Mouse (Mus musculus): ENCODE data around the gene Hist1h4k. TPM values are rescaled to one million over a fixed set of nuclear protein-coding genes. Genes with fewer than 3 reads are reported as not detected.
A peak's percentile ranks its signal among the peaks of the same experiment; 100 is the strongest.
"Not testable (repeated sequence)": the region's sequence is repeated elsewhere in the genome, so short reads cannot be mapped to it uniquely, and the experiment has no call there.

Hist1h4k gene
- polyA plus RNA-seq, 1 experiment from 2014 or later = 2.7 TPM

DNA sequence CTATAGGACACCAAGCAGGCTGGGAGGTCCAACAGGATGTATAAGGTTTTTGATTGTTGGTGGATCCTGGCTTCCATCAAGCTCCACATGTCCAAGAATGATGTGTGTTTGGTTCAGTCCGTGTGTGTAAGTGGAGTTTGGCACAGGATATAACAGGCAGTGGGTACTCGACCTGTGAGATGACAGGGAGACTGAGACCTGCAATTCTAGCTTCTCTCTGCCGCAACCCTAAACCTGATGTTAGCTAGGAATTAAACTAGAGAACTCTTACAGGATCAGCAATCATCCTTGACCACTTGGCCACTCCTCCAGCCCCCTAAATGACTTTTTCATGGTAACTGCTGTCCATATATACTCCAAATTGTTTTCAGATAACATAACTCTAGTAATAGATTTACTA, 2.1 kb upstream of the Hist1h4k start:
- Histone ChIP-seq H3K9me3 (no peaks in the 10 kb centered on the region), H3K9ac (no peak overlapping the region), H3K4me1 (replicated peaks) (peaks cover 34% of the 10 kb centered on the region), H3K4me3 (no peak overlapping the region), H3K36me3 (no peaks in the 10 kb centered on the region), H3K27me3 (no peaks in the 10 kb centered on the region), H3K27ac (0 out of 2 replicates have a peak overlapping the region, but pooled peaks have one; percentile 48), H3K4me2 (0 out of 2 replicates have a peak overlapping the region, but pooled peaks have one; percentile 76)
- ATAC-seq (ENCODE audit: low FRiP score) = no peak
- 51% methylated on average over 3 of the region's 3 CpGs for WGBS

DNA sequence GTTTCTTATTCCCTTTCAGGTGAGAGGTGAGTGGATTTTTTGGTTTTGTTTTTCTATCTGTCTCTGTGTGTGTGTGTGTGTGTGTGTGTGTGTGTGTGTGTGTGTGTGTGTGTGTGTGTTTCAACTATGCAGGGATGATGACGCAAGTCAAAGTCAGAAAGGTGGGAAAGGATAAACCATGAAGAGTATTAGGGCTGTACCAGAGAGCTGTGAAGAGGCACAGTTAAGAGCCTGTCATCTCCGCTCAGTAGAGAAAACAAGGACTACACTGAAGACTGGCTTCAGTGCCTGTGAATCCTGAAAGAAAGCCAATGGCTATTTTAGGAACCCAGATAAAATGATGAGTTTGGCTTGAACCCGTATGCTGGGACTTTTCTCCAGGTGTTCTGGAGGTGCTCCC, 1.5 kb upstream of the Hist1h4k start:
- Histone ChIP-seq H3K27me3 (no peaks in the 10 kb centered on the region), H3K9ac (no peak overlapping the region), H3K4me2 (no peak overlapping the region), H3K27ac (no peak overlapping the region), H3K4me1 (replicated peaks) (peaks cover 37% of the 10 kb centered on the region), H3K9me3 (no peaks in the 10 kb centered on the region), H3K36me3 (no peaks in the 10 kb centered on the region), H3K4me3 (no peak overlapping the region)
- 82% methylated on average over 3 of the region's 3 CpGs for WGBS
- ATAC-seq (ENCODE audit: low FRiP score) = no peak

GRCm38 (mm10) chr13:21751417-21751816, 1.1 kb upstream of the Hist1h4k start:
- H3K9me3 ChIP-seq = no peaks in the 10 kb centered on the region
- no peaks in the 10 kb centered on the region for H3K36me3 ChIP-seq
- no peaks in the 10 kb centered on the region for H3K27me3 ChIP-seq
- no peak overlapping the region for H3K4me3 ChIP-seq
- H3K27ac ChIP-seq = no peak overlapping the region
- ATAC-seq (ENCODE audit: low FRiP score) = no peak
- no peak overlapping the region for H3K9ac ChIP-seq
- peaks cover 37% of the 10 kb centered on the region for H3K4me1 ChIP-seq (replicated peaks)
- H3K4me2 ChIP-seq = no peak overlapping the region

GRCm38 (mm10) chr13:21749387-21750158, 732 bp downstream of the Hist1h4k start:
- peak overlapping the region; percentile 84 for H3K4me2 ChIP-seq

DNA sequence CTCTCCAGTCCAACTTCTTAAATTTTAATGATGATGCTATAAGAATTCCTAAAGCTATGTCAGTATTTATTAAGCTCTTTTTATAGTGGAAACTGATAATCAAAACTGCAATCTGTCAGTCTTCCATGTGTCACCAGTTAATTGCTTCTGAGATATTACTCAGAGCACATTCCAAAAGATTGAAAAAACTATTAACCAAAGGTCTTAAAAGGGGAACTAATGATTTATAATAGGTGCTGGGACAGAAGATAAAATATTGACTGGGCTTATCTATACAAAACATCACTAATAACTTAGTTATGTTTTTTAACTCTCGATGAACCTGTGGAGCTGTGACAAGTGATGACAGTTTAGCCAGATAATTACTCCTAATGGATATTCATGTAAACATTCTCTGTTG, 5.3 kb downstream of the Hist1h4k start:
- Histone ChIP-seq H3K4me1 (replicated peaks) (peaks cover 20% of the 10 kb centered on the region), H3K4me2 (no peak overlapping the region), H3K9me3 (no peaks in the 10 kb centered on the region), H3K27ac (no peak overlapping the region), H3K27me3 (no peaks in the 10 kb centered on the region), H3K9ac (no peak overlapping the region), H3K4me3 (no peak overlapping the region), H3K36me3 (no peaks in the 10 kb centered on the region)
- ATAC-seq (ENCODE audit: low FRiP score) = no peak
- whole genome bisulfite sequencing = 98% methylated on average over 1 of the region's 1 CpGs

More at GRCm38 (mm10) chr13:21749387-21750158, 732 bp downstream of the Hist1h4k start:
- Histone ChIP-seq H3K36me3 (no peaks in the 10 kb centered on the region), H3K9ac (peak overlapping the region; percentile 79), H3K4me1 (replicated peaks) (peaks cover 34% of the 10 kb centered on the region), H3K9me3 (no peaks in the 10 kb centered on the region), H3K27ac (peak overlapping the region; percentile 93), H3K4me3 (peak overlapping the region; percentile 57), H3K27me3 (no peaks in the 10 kb centered on the region)
- ATAC-seq (ENCODE audit: low FRiP score) = no peak
- 5% methylated on average over 5 of the region's 5 CpGs for WGBS

DNA sequence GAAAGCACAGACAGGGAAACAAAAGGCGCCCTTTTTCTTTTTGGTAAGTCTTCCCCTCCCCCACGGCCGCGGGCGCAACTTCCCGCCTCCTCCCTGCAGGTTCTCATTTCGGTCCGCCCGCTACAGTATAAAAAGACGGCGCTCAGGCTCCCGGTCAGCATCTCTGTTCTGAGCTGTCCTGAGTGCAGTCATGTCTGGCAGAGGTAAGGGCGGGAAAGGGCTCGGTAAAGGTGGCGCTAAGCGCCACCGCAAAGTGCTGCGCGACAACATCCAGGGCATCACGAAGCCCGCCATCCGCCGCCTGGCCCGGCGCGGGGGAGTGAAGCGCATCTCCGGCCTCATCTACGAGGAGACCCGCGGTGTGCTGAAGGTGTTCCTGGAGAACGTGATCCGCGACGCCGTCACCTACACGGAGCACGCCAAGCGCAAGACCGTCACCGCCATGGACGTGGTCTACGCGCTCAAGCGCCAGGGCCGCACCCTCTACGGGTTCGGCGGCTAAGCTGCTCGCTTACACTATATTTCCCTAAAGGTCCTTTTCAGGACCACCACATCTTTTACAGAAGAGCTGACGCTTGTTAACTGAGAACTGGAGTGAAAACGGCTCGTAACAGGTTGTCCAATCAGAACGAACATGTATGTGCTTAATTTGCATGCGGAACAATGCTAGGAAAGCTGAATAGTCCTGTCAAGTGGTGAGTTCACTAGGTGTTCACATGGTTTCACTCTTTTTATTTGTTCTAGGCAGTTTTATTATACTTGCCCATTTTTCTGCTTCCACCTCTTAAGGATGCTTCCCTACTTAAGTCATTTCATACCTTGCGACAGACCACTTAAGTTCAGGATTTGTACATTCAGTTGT, 15.2 kb downstream of the Hist1h4k start, which contains the start of gene Hist1h4j:
Hist1h4j (plus strand) TSS at position 159 of the 862 bp plus-strand sequence.
- ATAC-seq (ENCODE audit: low FRiP score) = peak; percentile 89
- H3K27me3 ChIP-seq, H3K36me3 ChIP-seq, H3K9me3 ChIP-seq: not testable (repeated sequence)
- WGBS = under 1% methylated on average over 51 of the region's 56 CpGs
- H3K4me2 ChIP-seq = peak within 1 kb of the TSS; percentile 72
- H3K4me3 ChIP-seq = peak within 1 kb of the TSS; percentile 54
- H3K9ac ChIP-seq = peak within 1 kb of the TSS; percentile 79
- H3K4me1 ChIP-seq (replicated peaks) = peaks cover 16% of the 10 kb centered on the region
- peak within 1 kb of the TSS; percentile 97 for H3K27ac ChIP-seq

DNA sequence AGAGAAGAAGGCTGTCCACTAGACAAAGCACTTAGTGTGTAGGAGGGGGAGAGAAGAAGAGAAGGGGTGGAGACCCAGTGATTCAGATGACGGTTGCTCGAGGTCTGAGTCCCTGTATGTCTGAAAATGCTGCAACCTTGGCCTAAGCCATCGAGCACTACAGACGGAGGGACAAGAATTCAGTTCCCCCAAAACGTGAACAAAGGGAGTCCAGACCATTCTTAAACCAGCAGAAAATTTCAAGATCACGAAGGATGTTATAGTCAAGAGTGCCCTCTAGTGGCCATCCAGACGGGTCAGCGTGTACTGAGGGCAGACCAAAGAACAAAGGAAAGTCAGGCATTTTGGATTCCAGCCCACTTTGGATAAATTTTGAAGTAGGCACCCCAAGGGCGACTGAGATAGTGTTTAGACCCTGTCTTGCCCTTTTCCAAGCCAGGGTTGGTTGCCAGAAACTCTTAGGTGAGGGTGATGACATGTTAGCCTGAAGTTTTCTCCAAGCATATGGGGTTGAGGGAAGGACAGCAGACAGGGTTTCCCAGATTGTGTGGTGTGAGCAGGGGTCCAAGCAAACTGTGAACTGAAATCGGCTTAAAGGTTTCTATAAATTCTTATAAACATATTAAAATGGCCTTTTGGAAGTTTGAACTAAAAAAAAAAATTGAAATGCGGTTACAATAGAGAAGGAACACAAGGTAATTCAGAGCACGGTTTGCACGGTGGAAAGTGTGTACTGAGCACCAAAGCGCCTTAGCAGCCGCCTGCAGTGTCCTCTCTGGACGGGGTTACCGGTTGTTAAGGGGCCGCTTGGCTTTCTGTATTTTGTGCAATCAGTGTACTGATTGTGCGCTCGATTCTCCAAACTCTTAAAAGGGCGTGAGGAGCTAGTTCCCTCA, 16.0 kb downstream of the Hist1h4k start:
- WGBS = under 1% methylated on average over 21 of the region's 21 CpGs
- Histone ChIP-seq H3K4me3 (peak overlapping the region; percentile 54), H3K9ac (peak overlapping the region; percentile 79), H3K27ac (peak overlapping the region; percentile 97), H3K4me1 (replicated peaks) (peaks cover 16% of the 10 kb centered on the region), H3K4me2 (peak overlapping the region; percentile 72), H3K36me3 (0 out of 2 replicates have a peak, but pooled peaks cover 2% of the 10 kb centered on the region), H3K9me3 (no peaks in the 10 kb centered on the region), H3K27me3 (no peaks in the 10 kb centered on the region)
- ATAC-seq (ENCODE audit: low FRiP score) = peak; percentile 85

DNA sequence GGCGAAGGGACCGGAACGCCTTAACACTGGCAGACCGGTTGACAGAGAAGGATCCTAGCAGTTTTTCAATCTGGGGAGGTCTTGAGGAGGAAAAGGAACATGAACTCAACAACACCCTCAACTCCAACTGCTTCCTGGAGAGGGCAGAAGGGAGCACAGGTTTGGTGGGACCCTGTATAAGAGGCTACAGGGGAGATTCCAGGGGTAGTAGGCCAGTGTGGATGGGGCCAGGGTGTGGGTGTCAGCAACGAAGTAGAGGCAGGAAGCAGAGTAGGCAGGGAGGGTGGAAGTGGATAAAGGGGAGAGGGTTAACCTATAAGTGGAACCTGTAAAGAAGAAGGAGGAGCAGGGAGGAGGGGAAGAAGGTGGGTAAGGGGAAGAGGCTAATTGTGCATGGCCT, 16.8 kb downstream of the Hist1h4k start:
- 65% methylated on average over 5 of the region's 5 CpGs for WGBS
- H3K4me2 ChIP-seq = no peak overlapping the region
- peak; percentile 19 for ATAC-seq (ENCODE audit: low FRiP score)

GRCm38 (mm10) chr13:21729544-21729943, 20.8 kb downstream of the Hist1h4k start:
- Histone ChIP-seq H3K4me2 (no peak overlapping the region), H3K4me3 (no peak overlapping the region), H3K9me3 (no peaks in the 10 kb centered on the region), H3K36me3 (no peaks in the 10 kb centered on the region), H3K9ac (no peak overlapping the region), H3K27me3 (no peaks in the 10 kb centered on the region), H3K4me1 (replicated peaks) (peaks cover 12% of the 10 kb centered on the region), H3K27ac (no peak overlapping the region)
- ATAC-seq (ENCODE audit: low FRiP score) = no peak
- 69% methylated on average over 1 of the region's 1 CpGs for WGBS

More for the DNA sequence above, 16.8 kb downstream of the Hist1h4k start:
- Histone ChIP-seq H3K4me1 (replicated peaks) (peaks cover 16% of the 10 kb centered on the region), H3K36me3 (no peaks in the 10 kb centered on the region), H3K9me3 (no peaks in the 10 kb centered on the region), H3K27me3 (no peaks in the 10 kb centered on the region), H3K4me3 (no peak overlapping the region), H3K27ac (peak overlapping the region; percentile 97), H3K9ac (no peak overlapping the region)

DNA sequence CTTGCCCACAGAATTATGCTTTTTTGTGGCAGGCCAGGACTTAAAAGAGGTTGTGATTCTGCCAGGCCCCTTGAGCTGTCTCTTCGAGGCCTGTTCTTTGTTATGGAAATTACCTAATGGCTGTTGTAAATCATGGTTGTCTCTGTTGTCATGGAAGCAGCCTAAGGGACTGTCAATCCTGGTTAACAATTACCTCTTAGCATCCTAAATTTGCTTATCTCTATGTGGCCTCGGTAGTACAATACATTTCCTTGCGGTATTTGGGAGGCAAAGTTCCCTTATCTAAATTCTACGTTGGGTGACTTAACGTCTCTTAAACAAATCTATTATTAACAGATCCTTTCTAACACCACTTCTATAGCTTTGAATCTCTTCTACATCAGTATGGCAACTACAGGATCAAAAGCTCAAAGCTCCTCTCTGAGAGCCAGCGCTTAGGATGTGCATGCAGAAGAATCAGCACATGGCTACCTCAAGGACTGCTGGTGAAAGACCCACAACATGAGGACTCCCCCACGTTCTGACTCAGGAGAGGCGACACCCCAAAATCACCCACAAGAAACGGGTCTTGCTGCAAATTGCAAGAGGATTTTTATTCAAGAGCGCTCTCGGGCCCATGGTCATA, 22.2 kb downstream of the Hist1h4k start:
- no peaks in the 10 kb centered on the region for H3K27me3 ChIP-seq
- H3K36me3 ChIP-seq = no peaks in the 10 kb centered on the region
- H3K4me3 ChIP-seq = no peak overlapping the region
- no peaks in the 10 kb centered on the region for H3K9me3 ChIP-seq
- H3K27ac ChIP-seq = peak overlapping the region; percentile 63
- 17% methylated on average over 11 of the region's 11 CpGs for WGBS
- no peak overlapping the region for H3K4me2 ChIP-seq
- ATAC-seq (ENCODE audit: low FRiP score) = peak; percentile 66
- peaks cover 7% of the 10 kb centered on the region; the same call in 1 of the 2 replicates for H3K4me1 ChIP-seq (replicated peaks)
- H3K9ac ChIP-seq = no peak overlapping the region
